Mouse (Mus musculus) forebrain, embryonic 12.5 days (tissue): ENCODE results near the gene Masp1. TPM values are rescaled to one million over a fixed set of nuclear protein-coding genes. Genes with fewer than 3 reads are reported as not detected.

Source experiments
- ATAC-seq: fragments of 200-750 bp; cut with Nextera tagmentation; 2 replicates; pipeline ENCODE4 v1.8.0; 2017; ENCODE audit warnings: moderate TSS enrichment; ENCODE audit not compliant: low FRiP score
- H3K27ac ChIP-seq: fragments of 300-500 bp; sonication (generic); 2 replicates; pipeline ENCODE4 v1.5.1; 2016; ENCODE audit warnings: mild to moderate bottlenecking
- H3K27me3 ChIP-seq: fragments of 300-500 bp; sonication (generic); 2 replicates; pipeline ENCODE4 v1.6.1; 2016; ENCODE audit warnings: mild to moderate bottlenecking
- H3K36me3 ChIP-seq: fragments of 300-500 bp; sonication (generic); replicated peaks from 2 replicates; pipeline ENCODE4 v1.6.1; 2016; ENCODE audit warnings: mild to moderate bottlenecking
- H3K4me1 ChIP-seq: fragments of 300-500 bp; sonication (generic); 2 replicates; pipeline ENCODE4 v1.6.1; 2016
- H3K4me2 ChIP-seq: fragments of 300-500 bp; sonication (generic); 2 replicates; pipeline ENCODE4 v1.6.1; 2016; ENCODE audit warnings: mild to moderate bottlenecking, moderate library complexity
- H3K4me3 ChIP-seq: fragments of 300-500 bp; sonication (generic); replicated peaks from 2 replicates; pipeline ENCODE4 v1.5.1; 2016; ENCODE audit warnings: mild to moderate bottlenecking
- H3K9ac ChIP-seq: fragments of 300-500 bp; sonication (generic); 2 replicates; pipeline ENCODE4 v1.6.1; 2016; ENCODE audit warnings: mild to moderate bottlenecking
- H3K9me3 ChIP-seq: fragments of 300-500 bp; sonication (generic); 2 replicates; pipeline ENCODE4 v1.6.1; 2016
- WGBS: fragments of 180-500 bp; shearing (Covaris S2); methylation state at CpG from one replicate; pipeline ENCODE4 v1.1.7; 2016; 5-methylcytosine and 5-hydroxymethylcytosine counted together
- polyA plus RNA-seq: library from polyadenylated mRNA; unstranded; fragments of >200 nt; fragmentation: Nextera tagmentation; extraction: Ambion mirVana; gene quantifications from 2 replicates; pipeline ENCODE4 v1.2.1, GENCODE M21; 2016

Gene Masp1
- polyA plus RNA-seq, 1 experiment from 2014 or later, result 42.4 TPM

DNA sequence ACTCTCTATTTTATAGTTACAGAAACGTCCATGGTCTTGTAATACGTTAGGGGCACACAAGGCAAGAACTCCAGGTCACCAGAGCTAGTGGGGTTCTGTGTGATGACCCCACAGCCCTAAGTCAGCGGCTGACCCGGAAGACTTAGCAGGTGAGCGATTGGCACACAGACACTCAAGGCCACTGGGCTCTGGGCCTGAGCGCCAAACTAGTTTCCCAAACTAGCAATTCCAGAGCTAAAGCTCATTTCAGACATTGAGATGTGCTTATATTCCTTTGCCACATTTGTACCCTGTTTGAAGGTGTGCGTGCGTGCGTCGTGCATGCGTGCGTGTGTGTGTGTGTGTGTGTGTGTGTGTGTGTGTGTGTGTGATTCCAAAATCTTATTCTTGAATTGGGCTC lies 37.8 kb downstream of the Masp1 start:
- Histone ChIP-seq H3K9me3 (no peaks in the 10 kb centered on the region), H3K27ac (no peak overlapping the region), H3K4me1 (peaks cover 3% of the 10 kb centered on the region; the same call in 1 of the 2 replicates), H3K9ac (no peak overlapping the region), H3K27me3 (0 out of 2 replicates have a peak, but pooled peaks cover 3% of the 10 kb centered on the region), H3K36me3 (peaks cover 38% of the 10 kb centered on the region), H3K4me2 (no peak overlapping the region), H3K4me3 (no peak overlapping the region)
- WGBS, result 93% methylated on average over 12 of the region's 12 CpGs
- ATAC-seq, result no peak

DNA sequence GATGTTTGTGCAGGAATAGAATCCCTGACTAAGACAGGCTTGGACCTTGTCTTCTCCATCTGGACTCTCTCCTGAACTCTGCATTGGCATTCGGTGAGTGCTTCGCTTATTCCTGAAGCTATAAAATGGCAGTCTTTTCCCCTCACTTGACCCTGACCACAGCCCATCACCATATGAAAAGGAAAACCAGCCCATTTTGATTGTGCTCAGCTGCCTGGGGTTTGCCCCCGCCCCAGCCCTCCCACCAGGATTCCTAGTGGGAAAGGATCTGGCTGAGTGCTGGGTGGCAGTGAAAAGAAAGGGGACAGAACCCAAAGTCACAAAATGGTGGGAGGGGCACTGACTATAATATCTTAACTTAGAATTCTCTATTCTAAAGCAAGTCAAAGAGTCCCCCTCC lies 38.4 kb downstream of the Masp1 start:
- H3K27me3 ChIP-seq, result no peaks in the 10 kb centered on the region
- no peak overlapping the region for H3K4me2 ChIP-seq
- H3K4me3 ChIP-seq, result no peak overlapping the region
- peaks cover 32% of the 10 kb centered on the region for H3K36me3 ChIP-seq
- H3K4me1 ChIP-seq, result peaks cover 3% of the 10 kb centered on the region; the same call in 1 of the 2 replicates
- H3K9me3 ChIP-seq, result no peaks in the 10 kb centered on the region
- no peak overlapping the region for H3K9ac ChIP-seq
- WGBS, result 30% methylated on average over 3 of the region's 3 CpGs
- no peak overlapping the region for H3K27ac ChIP-seq
- no peak for ATAC-seq

DNA sequence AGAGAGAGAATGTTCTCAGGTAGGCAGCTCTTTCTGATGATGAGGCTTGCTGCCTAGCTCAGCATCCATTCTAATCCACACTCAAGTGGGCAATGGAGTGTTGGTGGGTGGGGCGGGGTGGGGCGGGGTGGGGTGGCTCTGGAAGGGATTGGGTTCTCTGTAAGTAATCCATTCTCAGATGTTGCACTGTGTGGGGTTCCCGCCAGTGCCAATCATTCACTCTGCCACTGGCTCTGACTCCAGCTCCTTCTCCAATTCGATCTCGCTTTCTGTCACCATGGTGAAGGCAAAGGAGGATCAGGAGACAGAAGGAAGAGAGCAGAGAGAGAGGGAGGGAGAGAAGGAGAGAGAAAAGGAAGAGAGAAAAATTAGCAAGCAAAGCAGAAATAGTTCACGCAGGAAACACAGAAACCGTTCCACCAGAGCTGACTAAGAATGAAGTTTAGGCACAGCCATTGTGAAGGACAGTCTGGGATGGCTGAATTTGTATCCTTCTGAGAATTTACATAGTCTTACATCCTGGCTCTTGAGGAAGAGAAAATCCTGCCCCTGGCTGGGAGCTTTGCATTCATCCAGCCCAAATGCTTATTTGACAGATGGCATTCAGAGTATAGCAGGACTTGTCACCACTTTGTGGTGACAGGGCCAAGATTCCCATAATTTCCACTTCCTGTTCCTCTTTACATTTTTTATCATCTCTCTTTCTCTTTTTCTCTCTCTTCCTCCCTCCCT lies 40.6 kb downstream of the Masp1 start:
- H3K9ac ChIP-seq, result no peak overlapping the region
- ATAC-seq, result no peak
- WGBS, result 74% methylated on average over 7 of the region's 7 CpGs

DNA sequence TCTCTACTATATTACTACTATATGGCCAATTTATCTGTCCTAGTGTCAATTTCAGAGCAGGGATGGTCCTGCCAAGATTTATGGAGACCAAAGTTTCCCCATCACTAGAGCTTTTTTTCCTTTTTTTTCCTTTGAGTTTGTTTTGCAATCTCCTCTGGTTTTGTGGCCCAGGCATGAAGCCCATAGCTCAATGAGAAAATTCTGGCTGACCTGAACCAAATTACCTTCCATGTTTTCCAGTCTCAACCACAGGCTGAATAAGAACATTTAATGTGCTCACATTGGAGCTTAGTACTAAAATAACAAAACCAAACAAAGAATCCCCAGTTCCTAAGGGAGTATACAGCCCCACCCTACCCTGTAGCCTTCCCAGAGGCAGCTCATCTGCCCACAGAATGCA lies 44.0 kb downstream of the Masp1 start:
- Histone ChIP-seq H3K9me3 (no peaks in the 10 kb centered on the region), H3K27me3 (no peaks in the 10 kb centered on the region), H3K4me3 (no peak overlapping the region), H3K9ac (no peak overlapping the region), H3K27ac (no peak overlapping the region), H3K4me2 (no peak overlapping the region), H3K4me1 (no peaks in the 10 kb centered on the region), H3K36me3 (peaks cover 6% of the 10 kb centered on the region; the same call in 1 of the 2 replicates)
- no peak for ATAC-seq

More for the DNA sequence above, 40.6 kb downstream of the Masp1 start:
- H3K36me3 ChIP-seq, result peaks cover 25% of the 10 kb centered on the region
- H3K9me3 ChIP-seq, result no peaks in the 10 kb centered on the region
- H3K4me3 ChIP-seq, result no peak overlapping the region
- H3K27me3 ChIP-seq, result no peaks in the 10 kb centered on the region
- H3K27ac ChIP-seq, result no peak overlapping the region
- peaks cover 3% of the 10 kb centered on the region; the same call in 1 of the 2 replicates for H3K4me1 ChIP-seq
- H3K4me2 ChIP-seq, result no peak overlapping the region

DNA sequence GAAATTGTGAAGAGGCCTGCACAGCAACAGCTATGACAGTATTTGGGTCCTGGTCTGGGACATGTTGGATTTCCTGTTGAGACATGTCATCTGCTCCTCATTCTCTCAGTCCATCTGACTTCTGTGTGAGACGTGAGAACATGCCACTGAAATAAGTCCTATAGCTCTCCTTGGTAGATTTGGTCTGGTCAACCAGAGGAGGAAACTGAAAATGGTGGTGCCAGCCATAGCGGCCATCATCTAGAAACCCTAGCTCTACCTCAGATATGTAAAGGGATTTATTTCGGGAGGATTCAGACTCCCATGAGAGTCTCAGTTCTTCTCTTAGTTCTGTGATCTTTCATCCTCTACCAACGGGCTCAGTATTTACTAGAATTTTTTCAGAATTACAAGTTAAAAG lies 45.0 kb downstream of the Masp1 start:
- WGBS, result 86% methylated on average over 4 of the region's 4 CpGs
- H3K4me3 ChIP-seq, result no peak overlapping the region
- H3K4me2 ChIP-seq, result no peak overlapping the region
- no peak overlapping the region for H3K9ac ChIP-seq
- H3K27ac ChIP-seq, result no peak overlapping the region
- peaks cover 12% of the 10 kb centered on the region for H3K36me3 ChIP-seq
- H3K4me1 ChIP-seq, result no peaks in the 10 kb centered on the region
- no peaks in the 10 kb centered on the region for H3K9me3 ChIP-seq
- no peak for ATAC-seq
- H3K27me3 ChIP-seq, result no peaks in the 10 kb centered on the region

DNA sequence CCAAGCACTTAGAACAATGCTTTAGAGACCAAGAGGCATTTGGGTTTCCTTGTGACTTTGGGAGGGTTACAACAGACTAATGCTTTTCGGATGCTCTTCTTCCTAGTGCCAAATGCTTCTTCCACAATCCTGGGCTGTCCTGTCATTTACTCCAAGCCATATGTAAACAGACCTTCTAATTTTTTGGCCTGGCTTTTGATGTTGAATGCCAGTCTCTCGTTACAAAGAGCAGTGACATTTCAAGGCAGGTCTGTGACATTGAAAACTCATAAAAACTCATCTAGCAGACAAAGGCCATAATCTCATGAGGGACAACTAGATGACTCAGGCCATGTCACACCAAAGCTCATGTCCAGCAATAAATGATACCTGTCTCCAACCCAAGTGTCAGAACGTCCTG lies 48.6 kb downstream of the Masp1 start:
- no peaks in the 10 kb centered on the region for H3K9me3 ChIP-seq
- ATAC-seq, result no peak
- no peaks in the 10 kb centered on the region for H3K27me3 ChIP-seq
- 65% methylated on average over 3 of the region's 3 CpGs for WGBS
- H3K27ac ChIP-seq, result no peak overlapping the region
- H3K9ac ChIP-seq, result no peak overlapping the region
- H3K4me2 ChIP-seq, result no peak overlapping the region
- peaks cover 35% of the 10 kb centered on the region for H3K36me3 ChIP-seq
- H3K4me3 ChIP-seq, result no peak overlapping the region
- no peaks in the 10 kb centered on the region for H3K4me1 ChIP-seq

DNA sequence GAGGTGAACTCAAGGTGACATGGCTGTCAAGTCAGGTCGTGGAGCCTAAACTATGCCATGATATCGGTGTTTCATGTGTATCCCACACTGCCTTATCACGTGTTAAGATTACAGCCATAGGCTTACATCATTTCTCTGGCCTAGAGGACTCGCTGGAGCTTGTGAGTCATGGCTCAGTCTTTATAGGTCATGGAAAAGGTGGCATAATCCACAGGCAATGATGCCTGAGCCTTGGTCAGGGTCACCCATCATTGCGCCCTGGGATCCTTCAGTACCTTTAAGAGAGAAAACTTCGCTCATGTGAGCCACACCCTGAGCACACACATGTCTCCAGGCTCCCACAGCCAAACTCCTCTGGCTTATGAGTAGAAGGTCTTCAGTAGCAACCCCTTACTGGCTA lies 49.1 kb downstream of the Masp1 start:
- H3K4me3 ChIP-seq, result no peak overlapping the region
- no peak for ATAC-seq
- no peak overlapping the region for H3K27ac ChIP-seq
- H3K9me3 ChIP-seq, result no peaks in the 10 kb centered on the region
- H3K36me3 ChIP-seq, result peaks cover 35% of the 10 kb centered on the region
- H3K27me3 ChIP-seq, result no peaks in the 10 kb centered on the region
- no peak overlapping the region for H3K9ac ChIP-seq
- no peaks in the 10 kb centered on the region for H3K4me1 ChIP-seq
- WGBS, result 95% methylated on average over 6 of the region's 6 CpGs
- no peak overlapping the region for H3K4me2 ChIP-seq

DNA sequence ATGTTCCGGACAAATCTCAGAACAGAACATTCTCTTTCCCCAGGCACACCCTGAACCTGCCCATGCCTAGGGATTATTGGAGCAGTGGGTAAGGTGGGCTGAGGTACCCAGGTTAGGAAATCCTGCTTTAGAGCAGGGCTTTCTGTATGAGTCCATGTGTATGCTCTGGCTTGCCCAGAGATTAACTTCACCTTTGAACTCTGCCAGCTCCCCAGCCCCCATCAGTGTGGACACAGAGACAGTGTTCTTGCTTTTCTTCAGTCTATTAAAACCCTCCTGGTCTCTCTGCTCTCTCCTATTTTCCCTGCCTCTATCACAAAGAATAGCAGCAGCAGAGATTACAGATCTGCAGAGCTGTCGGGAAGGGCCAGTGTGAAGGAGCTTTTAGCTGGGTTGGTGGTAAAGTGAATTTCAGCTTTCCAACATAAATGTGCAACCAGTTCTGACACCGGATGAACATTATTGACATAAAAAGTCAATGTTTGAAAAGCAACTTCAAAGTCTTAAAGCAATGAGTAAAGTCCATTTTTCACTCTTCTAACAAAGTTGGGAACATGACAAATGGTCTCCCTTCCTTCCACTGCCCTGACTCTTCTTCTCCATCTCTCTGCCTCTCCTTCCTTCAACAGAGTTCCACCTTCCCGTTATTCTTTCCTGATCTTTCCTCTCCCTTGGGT lies 56.8 kb downstream of the Masp1 start:
- H3K4me2 ChIP-seq, result no peak overlapping the region

DNA sequence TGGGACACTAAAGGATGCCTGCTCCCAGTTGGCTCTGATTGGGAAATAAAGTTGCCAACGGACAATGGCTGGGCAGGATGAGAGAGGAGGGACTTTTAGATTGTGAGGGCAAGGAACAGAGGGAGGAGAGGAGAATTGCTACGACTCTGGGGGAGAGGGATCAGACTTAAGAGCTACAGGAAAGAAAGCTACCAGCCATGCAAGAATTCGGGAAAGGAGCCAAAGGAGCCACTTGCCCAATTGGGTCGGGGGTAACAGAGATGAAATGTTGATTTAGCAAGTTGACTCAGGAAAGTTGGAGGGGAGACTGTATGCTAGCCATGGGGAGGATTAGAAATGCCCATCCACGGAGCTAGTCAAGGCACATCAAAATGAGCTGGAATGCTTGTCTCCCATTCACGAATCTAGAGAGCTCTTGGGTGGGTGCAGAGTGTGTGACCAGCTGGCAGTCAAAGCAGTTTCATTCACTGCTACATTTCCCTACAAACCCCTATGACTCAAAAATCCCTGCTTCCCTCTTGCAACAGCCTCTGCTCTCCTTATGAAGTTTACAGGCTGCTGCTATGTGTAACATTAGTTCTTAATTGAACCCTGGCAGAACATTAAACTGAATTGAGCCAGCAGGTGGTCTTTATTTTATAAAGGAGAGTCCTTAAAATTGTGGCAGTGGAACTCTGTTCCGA lies 61.6 kb downstream of the Masp1 start:
- Histone ChIP-seq H3K4me1 (no peaks in the 10 kb centered on the region), H3K4me3 (no peak overlapping the region)

More for the DNA sequence above, 56.8 kb downstream of the Masp1 start:
- no peaks in the 10 kb centered on the region for H3K9me3 ChIP-seq
- peaks cover 4% of the 10 kb centered on the region; the same call in 1 of the 2 replicates for H3K36me3 ChIP-seq
- no peaks in the 10 kb centered on the region for H3K27me3 ChIP-seq
- no peak for ATAC-seq
- H3K9ac ChIP-seq, result no peak overlapping the region
- no peaks in the 10 kb centered on the region for H3K4me1 ChIP-seq
- WGBS, result 78% methylated on average over 4 of the region's 4 CpGs
- no peak overlapping the region for H3K4me3 ChIP-seq
- no peak overlapping the region for H3K27ac ChIP-seq

DNA sequence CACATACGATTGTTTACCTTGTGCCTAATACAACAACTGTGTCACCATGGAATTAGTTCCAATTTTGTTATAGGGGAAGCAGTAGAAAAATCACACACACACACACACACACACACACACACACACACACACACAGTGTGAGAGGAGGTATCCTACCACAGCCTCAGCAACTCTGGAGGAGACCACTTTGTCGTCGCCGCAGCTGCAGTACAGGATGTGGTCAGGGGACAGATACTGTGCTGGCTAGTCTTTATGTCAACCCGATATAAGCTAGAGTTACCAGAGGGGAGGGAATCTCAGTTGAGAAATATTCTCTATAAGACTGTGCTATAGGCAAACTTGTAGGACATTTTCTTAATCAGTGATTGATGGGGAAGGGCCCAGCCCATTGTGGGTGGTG lies 63.3 kb downstream of the Masp1 start:
- Histone ChIP-seq H3K9me3 (no peaks in the 10 kb centered on the region), H3K36me3 (no peaks in the 10 kb centered on the region), H3K4me1 (peaks cover 3% of the 10 kb centered on the region; the same call in 1 of the 2 replicates), H3K4me2 (no peak overlapping the region), H3K9ac (no peak overlapping the region), H3K27me3 (0 out of 2 replicates have a peak, but pooled peaks cover 3% of the 10 kb centered on the region), H3K4me3 (no peak overlapping the region), H3K27ac (no peak overlapping the region)
- WGBS, result 95% methylated on average over 5 of the region's 5 CpGs
- no peak for ATAC-seq

More for the DNA sequence above, 61.6 kb downstream of the Masp1 start:
- ATAC-seq, result no peak
- Histone ChIP-seq H3K27me3 (0 out of 2 replicates have a peak, but pooled peaks cover 3% of the 10 kb centered on the region), H3K4me2 (no peak overlapping the region), H3K9me3 (no peaks in the 10 kb centered on the region), H3K36me3 (no peaks in the 10 kb centered on the region), H3K27ac (no peak overlapping the region), H3K9ac (no peak overlapping the region)
- 57% methylated on average over 7 of the region's 7 CpGs for WGBS

DNA sequence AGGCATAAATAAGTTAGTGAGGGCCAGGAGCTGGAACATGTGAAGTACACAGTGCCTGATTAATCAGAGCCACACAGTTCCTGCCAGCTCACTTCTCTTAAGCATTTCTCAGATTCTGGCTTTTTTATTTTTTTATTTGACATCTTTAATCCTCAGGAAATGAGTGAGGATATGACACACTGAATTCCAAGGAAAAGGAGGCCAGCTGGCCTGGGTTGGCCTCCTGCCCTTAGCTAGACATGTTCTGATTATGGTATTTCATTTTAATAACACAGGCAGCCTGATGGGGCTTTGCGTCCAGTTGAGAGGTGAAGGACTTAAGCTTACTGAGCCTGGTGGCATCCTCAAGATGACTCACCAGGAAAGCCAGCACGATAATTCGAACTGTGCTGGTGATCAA lies 64.1 kb downstream of the Masp1 start:
- 0 out of 2 replicates have a peak, but pooled peaks cover 3% of the 10 kb centered on the region for H3K27me3 ChIP-seq
- H3K4me2 ChIP-seq, result no peak overlapping the region
- no peaks in the 10 kb centered on the region for H3K36me3 ChIP-seq
- H3K27ac ChIP-seq, result no peak overlapping the region
- no peaks in the 10 kb centered on the region for H3K9me3 ChIP-seq
- 86% methylated on average over 3 of the region's 3 CpGs for WGBS
- H3K4me1 ChIP-seq, result peaks cover 3% of the 10 kb centered on the region; the same call in 1 of the 2 replicates
- no peak overlapping the region for H3K4me3 ChIP-seq
- H3K9ac ChIP-seq, result no peak overlapping the region
- ATAC-seq, result no peak

DNA sequence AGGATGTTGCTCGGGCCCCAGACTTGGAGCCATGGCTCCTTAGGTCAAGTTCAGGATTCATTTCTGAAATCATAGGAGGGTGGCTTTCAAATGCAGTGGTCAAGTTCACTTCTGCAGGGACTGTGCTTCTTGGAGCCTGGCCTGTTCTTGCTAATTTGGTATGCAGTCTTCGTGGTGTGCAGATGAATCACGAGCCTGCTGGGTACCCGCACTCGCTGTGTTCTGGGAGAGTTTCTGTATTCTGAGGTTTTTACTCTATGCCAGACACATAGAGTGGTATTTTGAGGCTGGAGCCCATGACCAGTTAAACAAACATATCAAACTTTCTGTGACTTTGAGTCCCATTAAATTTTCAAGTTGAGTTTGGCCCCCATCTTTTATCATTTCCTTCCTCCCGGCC lies 66.2 kb downstream of the Masp1 start:
- 85% methylated on average over 6 of the region's 6 CpGs for WGBS
- H3K4me1 ChIP-seq, result peaks cover 3% of the 10 kb centered on the region; the same call in 1 of the 2 replicates
- H3K27ac ChIP-seq, result no peak overlapping the region
- no peak for ATAC-seq
- H3K9me3 ChIP-seq, result no peaks in the 10 kb centered on the region
- H3K9ac ChIP-seq, result no peak overlapping the region
- no peak overlapping the region for H3K4me3 ChIP-seq
- no peak overlapping the region for H3K4me2 ChIP-seq
- no peaks in the 10 kb centered on the region for H3K36me3 ChIP-seq
- 0 out of 2 replicates have a peak, but pooled peaks cover 3% of the 10 kb centered on the region for H3K27me3 ChIP-seq
